Mouse (Mus musculus): Measurements from ENCODE around the gene Crxos.

DNA sequence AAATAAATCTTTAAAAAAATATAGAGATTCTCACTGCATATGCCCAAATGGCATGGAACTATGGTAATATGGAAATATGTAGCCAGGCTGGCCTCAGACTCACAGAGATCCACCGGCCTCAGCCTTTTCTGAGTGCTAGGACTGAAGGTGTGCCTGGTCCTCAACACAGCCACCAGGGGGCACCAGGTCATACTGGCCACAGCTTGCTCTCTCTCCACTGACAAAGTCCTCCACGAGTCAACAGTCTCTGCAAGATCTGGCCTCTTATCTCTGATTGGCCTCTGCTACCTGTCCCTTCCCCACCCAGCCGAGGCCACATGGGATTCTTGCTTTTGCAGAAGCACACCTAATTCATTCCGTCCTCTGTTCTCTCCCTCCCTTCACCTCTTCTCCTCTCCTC is 47.5 kb downstream of the Crxos start:
- TF ChIP-seq POLR2A (IDR thresholded peaks at IDR 0.05; ENCODE audit: insufficient read length, low read depth) (no peak), USF1 (IDR thresholded peaks at IDR 0.05; ENCODE audit: low read depth) (no peak), POLR2AphosphoS2 (IDR thresholded peaks at IDR 0.05; ENCODE audit: insufficient read length, low read depth) (no peak), CEBPB (IDR thresholded peaks at IDR 0.05; ENCODE audit: insufficient read depth, poor library complexity, severe bottlenecking) (no peak), MAX (IDR thresholded peaks at IDR 0.05; ENCODE audit: low read depth) (no peak), SRF (IDR thresholded peaks at IDR 0.05; ENCODE audit: control insufficient read depth, insufficient read length, low read depth) (no peak)

All from myocyte (in vitro differentiated cells).